Mouse (Mus musculus): ENCODE results near the gene Ier3. TPM values are rescaled to one million over a fixed set of nuclear protein-coding genes. Genes with fewer than 3 reads are reported as not detected.

The Ier3 gene
- polyA plus RNA-seq, 1 experiment from 2014 or later: 13.2 TPM

GRCm38 (mm10) chr17:35841076-35841950 lies 19.8 kb downstream of the Ier3 start, which contains the start of gene Mdc1:
TSS of gene Mdc1 (plus strand) at chr17:35841515.
- H3K9ac ChIP-seq (ENCODE audit: low read depth, low read length): peak within 1 kb of the TSS; percentile 80
- no peaks in the 10 kb centered on the region for H3K27me3 ChIP-seq (ENCODE audit: control insufficient read depth, insufficient read depth, low read length)
- peak; percentile 90 for ATAC-seq (replicated peaks; ENCODE audit: insufficient number of reproducible peaks, low FRiP score, low TSS enrichment)
- WGBS (ENCODE audit: insufficient replicate concordance): under 1% methylated on average over 59 of the region's 59 CpGs
- H3K4me1 ChIP-seq (ENCODE audit: control insufficient read depth, insufficient read depth, low read length): peaks cover 8% of the 10 kb centered on the region; the same call in 1 of the 2 replicates
- no peaks in the 10 kb centered on the region for H3K9me3 ChIP-seq (replicated peaks; ENCODE audit: control insufficient read depth, low read length)
- H3K4me2 ChIP-seq: peak within 1 kb of the TSS; percentile 81
- peak within 1 kb of the TSS; percentile 65 for H3K4me3 ChIP-seq (ENCODE audit: low read depth, low read length)
- H3K36me3 ChIP-seq (ENCODE audit: control insufficient read depth, insufficient read depth, low read length): peaks cover 11% of the 10 kb centered on the region
- peak within 1 kb of the TSS; percentile 76 for H3K27ac ChIP-seq (ENCODE audit: low read depth, low read length)

GRCm38 (mm10) chr17:35842006-35842405 lies 20.5 kb downstream of the Ier3 start:
- no peaks in the 10 kb centered on the region for H3K27me3 ChIP-seq (ENCODE audit: control insufficient read depth, insufficient read depth, low read length)
- no peak for ATAC-seq (replicated peaks; ENCODE audit: insufficient number of reproducible peaks, low FRiP score, low TSS enrichment)
- peak overlapping the region; percentile 65 for H3K4me3 ChIP-seq (ENCODE audit: low read depth, low read length)
- no peaks in the 10 kb centered on the region for H3K9me3 ChIP-seq (replicated peaks; ENCODE audit: control insufficient read depth, low read length)
- peak overlapping the region; percentile 81 for H3K4me2 ChIP-seq
- peak overlapping the region; percentile 80 for H3K9ac ChIP-seq (ENCODE audit: low read depth, low read length)
- WGBS (ENCODE audit: insufficient replicate concordance): 19% methylated on average over 11 of the region's 11 CpGs
- H3K27ac ChIP-seq (ENCODE audit: low read depth, low read length): peak overlapping the region; percentile 76
- peaks cover 8% of the 10 kb centered on the region; the same call in 1 of the 2 replicates for H3K4me1 ChIP-seq (ENCODE audit: control insufficient read depth, insufficient read depth, low read length)
- H3K36me3 ChIP-seq (ENCODE audit: control insufficient read depth, insufficient read depth, low read length): peaks cover 10% of the 10 kb centered on the region

- peaks cover 24% of the 10 kb centered on the region for H3K36me3 ChIP-seq (ENCODE audit: control insufficient read depth, insufficient read depth, low read length)
- H3K4me2 ChIP-seq: no peak overlapping the region
- peaks cover 8% of the 10 kb centered on the region; the same call in 1 of the 2 replicates for H3K4me1 ChIP-seq (ENCODE audit: control insufficient read depth, insufficient read depth, low read length)
- H3K4me3 ChIP-seq (ENCODE audit: low read depth, low read length): no peak overlapping the region
- WGBS (ENCODE audit: insufficient replicate concordance): 92% methylated on average over 3 of the region's 3 CpGs
- no peak overlapping the region for H3K9ac ChIP-seq (ENCODE audit: low read depth, low read length)
- no peaks in the 10 kb centered on the region for H3K27me3 ChIP-seq (ENCODE audit: control insufficient read depth, insufficient read depth, low read length)
- no peaks in the 10 kb centered on the region for H3K9me3 ChIP-seq (replicated peaks; ENCODE audit: control insufficient read depth, low read length)
- H3K27ac ChIP-seq (ENCODE audit: low read depth, low read length): no peak overlapping the region
- ATAC-seq (replicated peaks; ENCODE audit: insufficient number of reproducible peaks, low FRiP score, low TSS enrichment): no peak
Measured at GRCm38 (mm10) chr17:35843514-35843913, 22.0 kb downstream of the Ier3 start.

- no peaks in the 10 kb centered on the region for H3K4me1 ChIP-seq (ENCODE audit: control insufficient read depth, insufficient read depth, low read length)
- no peak overlapping the region for H3K27ac ChIP-seq (ENCODE audit: low read depth, low read length)
- peaks cover 55% of the 10 kb centered on the region for H3K36me3 ChIP-seq (ENCODE audit: control insufficient read depth, insufficient read depth, low read length)
- no peak overlapping the region for H3K4me2 ChIP-seq
- 0 out of 2 replicates have a peak overlapping the region, but pooled peaks have one; percentile 22 for H3K9ac ChIP-seq (ENCODE audit: low read depth, low read length)
- no peak for ATAC-seq (replicated peaks; ENCODE audit: insufficient number of reproducible peaks, low FRiP score, low TSS enrichment)
- no peaks in the 10 kb centered on the region for H3K27me3 ChIP-seq (ENCODE audit: control insufficient read depth, insufficient read depth, low read length)
- WGBS (ENCODE audit: insufficient replicate concordance): 68% methylated on average over 1 of the region's 1 CpGs
- H3K4me3 ChIP-seq (ENCODE audit: low read depth, low read length): no peak overlapping the region
- no peaks in the 10 kb centered on the region for H3K9me3 ChIP-seq (replicated peaks; ENCODE audit: control insufficient read depth, low read length)
Measured at GRCm38 (mm10) chr17:35848112-35848511, 26.6 kb downstream of the Ier3 start.

- H3K4me1 ChIP-seq (ENCODE audit: control insufficient read depth, insufficient read depth, low read length): no peaks in the 10 kb centered on the region
- H3K36me3 ChIP-seq (ENCODE audit: control insufficient read depth, insufficient read depth, low read length): peaks cover 54% of the 10 kb centered on the region
- H3K9ac ChIP-seq (ENCODE audit: low read depth, low read length): no peak overlapping the region
- WGBS (ENCODE audit: insufficient replicate concordance): 74% methylated on average over 3 of the region's 3 CpGs
- H3K27ac ChIP-seq (ENCODE audit: low read depth, low read length): no peak overlapping the region
- no peak for ATAC-seq (replicated peaks; ENCODE audit: insufficient number of reproducible peaks, low FRiP score, low TSS enrichment)
- no peak overlapping the region; the same call in 1 of the 2 replicates for H3K4me2 ChIP-seq
- H3K9me3 ChIP-seq (replicated peaks; ENCODE audit: control insufficient read depth, low read length): no peaks in the 10 kb centered on the region
- H3K27me3 ChIP-seq (ENCODE audit: control insufficient read depth, insufficient read depth, low read length): no peaks in the 10 kb centered on the region
- H3K4me3 ChIP-seq (ENCODE audit: low read depth, low read length): no peak overlapping the region
Measured at GRCm38 (mm10) chr17:35850974-35851373, 29.5 kb downstream of the Ier3 start.

GRCm38 (mm10) chr17:35859371-35859770 lies 37.9 kb downstream of the Ier3 start:
- ATAC-seq (replicated peaks; ENCODE audit: insufficient number of reproducible peaks, low FRiP score, low TSS enrichment): no peak
- no peak overlapping the region for H3K4me3 ChIP-seq (ENCODE audit: low read depth, low read length)
- H3K27ac ChIP-seq (ENCODE audit: low read depth, low read length): no peak overlapping the region
- H3K9me3 ChIP-seq (replicated peaks; ENCODE audit: control insufficient read depth, low read length): no peaks in the 10 kb centered on the region
- peaks cover 7% of the 10 kb centered on the region for H3K4me1 ChIP-seq (ENCODE audit: control insufficient read depth, insufficient read depth, low read length)
- WGBS (ENCODE audit: insufficient replicate concordance): 83% methylated on average over 1 of the region's 1 CpGs
- no peaks in the 10 kb centered on the region for H3K27me3 ChIP-seq (ENCODE audit: control insufficient read depth, insufficient read depth, low read length)
- H3K4me2 ChIP-seq: no peak overlapping the region
- H3K9ac ChIP-seq (ENCODE audit: low read depth, low read length): no peak overlapping the region
- H3K36me3 ChIP-seq (ENCODE audit: control insufficient read depth, insufficient read depth, low read length): peaks cover 16% of the 10 kb centered on the region

- no peak for ATAC-seq (replicated peaks; ENCODE audit: insufficient number of reproducible peaks, low FRiP score, low TSS enrichment)
- WGBS (ENCODE audit: insufficient replicate concordance): 38% methylated on average over 2 of the region's 2 CpGs
Measured at GRCm38 (mm10) chr17:35859835-35860234, 38.4 kb downstream of the Ier3 start.

GRCm38 (mm10) chr17:35860831-35861197 lies 39.3 kb downstream of the Ier3 start:
- WGBS (ENCODE audit: insufficient replicate concordance): 5% methylated on average over 12 of the region's 12 CpGs
- no peak for ATAC-seq (replicated peaks; ENCODE audit: insufficient number of reproducible peaks, low FRiP score, low TSS enrichment)
- peak overlapping the region; percentile 94 for H3K27ac ChIP-seq (ENCODE audit: low read depth, low read length)

More at GRCm38 (mm10) chr17:35859835-35860234, 38.4 kb downstream of the Ier3 start:
- no peak overlapping the region for H3K4me2 ChIP-seq
- no peak overlapping the region for H3K4me3 ChIP-seq (ENCODE audit: low read depth, low read length)
- H3K27me3 ChIP-seq (ENCODE audit: control insufficient read depth, insufficient read depth, low read length): no peaks in the 10 kb centered on the region
- no peak overlapping the region for H3K27ac ChIP-seq (ENCODE audit: low read depth, low read length)
- H3K4me1 ChIP-seq (ENCODE audit: control insufficient read depth, insufficient read depth, low read length): peaks cover 12% of the 10 kb centered on the region
- no peaks in the 10 kb centered on the region for H3K9me3 ChIP-seq (replicated peaks; ENCODE audit: control insufficient read depth, low read length)
- H3K36me3 ChIP-seq (ENCODE audit: control insufficient read depth, insufficient read depth, low read length): peaks cover 12% of the 10 kb centered on the region
- no peak overlapping the region for H3K9ac ChIP-seq (ENCODE audit: low read depth, low read length)

More at GRCm38 (mm10) chr17:35860831-35861197, 39.3 kb downstream of the Ier3 start:
- peaks cover 16% of the 10 kb centered on the region for H3K4me1 ChIP-seq (ENCODE audit: control insufficient read depth, insufficient read depth, low read length)
- H3K4me3 ChIP-seq (ENCODE audit: low read depth, low read length): peak overlapping the region; percentile 76
- no peaks in the 10 kb centered on the region for H3K9me3 ChIP-seq (replicated peaks; ENCODE audit: control insufficient read depth, low read length)
- no peaks in the 10 kb centered on the region for H3K27me3 ChIP-seq (ENCODE audit: control insufficient read depth, insufficient read depth, low read length)
- peak overlapping the region; percentile 80 for H3K9ac ChIP-seq (ENCODE audit: low read depth, low read length)
- peaks cover 12% of the 10 kb centered on the region for H3K36me3 ChIP-seq (ENCODE audit: control insufficient read depth, insufficient read depth, low read length)
- peak overlapping the region; percentile 67 for H3K4me2 ChIP-seq

Data from heart, embryonic 11.5 days (tissue).